Mouse (Mus musculus) olfactory bulb, adult 2 months (tissue): ENCODE measurements around the gene Ncl.

Experiments
- CTCF ChIP-seq: fragments of 200-500 bp; IDR thresholded peaks from 2 replicates; pipeline ENCODE4 v1.5.1; 2012; ENCODE audit warnings: low read depth, mild to moderate bottlenecking, low read length, moderate library complexity; ENCODE audit not compliant: insufficient read depth
- POLR2A ChIP-seq: fragments of 200-500 bp; IDR thresholded peaks from 2 replicates; pipeline ENCODE4 v1.6.1; 2012; ENCODE audit warnings: mild to moderate bottlenecking, low read depth, low read length, moderate library complexity; ENCODE audit not compliant: insufficient read depth

DNA sequence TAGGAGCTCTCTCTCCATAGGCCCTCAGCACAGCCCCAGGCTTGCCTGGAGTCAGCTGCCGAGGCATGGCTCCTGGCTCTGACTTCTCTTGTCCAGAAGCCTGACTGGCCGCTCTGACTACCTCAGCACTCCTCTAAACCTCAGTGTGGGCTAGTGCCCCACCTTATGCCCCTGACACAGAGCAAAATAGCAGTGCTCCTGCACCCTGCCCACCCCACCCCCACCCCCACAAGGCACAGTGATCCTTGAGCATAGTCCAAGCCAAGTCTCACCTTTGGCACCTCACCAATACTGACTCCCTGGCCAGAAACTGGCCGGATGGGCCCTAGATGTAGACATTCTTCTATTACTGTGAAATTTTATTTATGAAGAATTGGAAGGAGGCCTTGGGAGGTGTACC is 52.5 kb downstream of the Ncl start:
- TF ChIP-seq CTCF (no peak), POLR2A (no peak)
